Mouse (Mus musculus) bone marrow macrophage, adult 2 months (primary cell): ENCODE data around the gene Cox6b1. TPM values are rescaled to one million over a fixed set of nuclear protein-coding genes. Genes with fewer than 3 reads are reported as not detected.

Experiments used
- H3K27ac ChIP-seq: 2 replicates; pipeline ENCODE4 v1.5.1; 2012; ENCODE audit warnings: low read depth, low read length; ENCODE audit not compliant: insufficient read depth
- H3K4me1 ChIP-seq: 2 replicates; pipeline ENCODE4 v1.6.1; 2012; ENCODE audit warnings: low read length; ENCODE audit not compliant: control insufficient read depth, insufficient read depth
- H3K4me3 ChIP-seq: 2 replicates; pipeline ENCODE4 v1.5.1; 2012; ENCODE audit warnings: mild to moderate bottlenecking, low read length, moderate library complexity; ENCODE audit not compliant: insufficient read depth
- CTCF ChIP-seq: IDR thresholded peaks from 2 replicates; pipeline ENCODE4 v1.5.1; 2012; ENCODE audit warnings: low read depth, mild to moderate bottlenecking, low read length, moderate library complexity
- POLR2A ChIP-seq: IDR thresholded peaks from 2 replicates; pipeline ENCODE4 v1.6.1; 2012; ENCODE audit warnings: mild to moderate bottlenecking, low read depth, low read length, borderline replicate concordance
- polyA plus RNA-seq: library from polyadenylated mRNA; stranded (reverse); fragments of >200 nt; gene quantifications from 2 replicates; pipeline ENCODE4 v1.2.4, GENCODE M21; 2012; ENCODE audit not compliant: missing spikeins, insufficient read depth, insufficient read length

Cox6b1 gene
- polyA plus RNA-seq, 1 experiment, result 612 TPM

DNA sequence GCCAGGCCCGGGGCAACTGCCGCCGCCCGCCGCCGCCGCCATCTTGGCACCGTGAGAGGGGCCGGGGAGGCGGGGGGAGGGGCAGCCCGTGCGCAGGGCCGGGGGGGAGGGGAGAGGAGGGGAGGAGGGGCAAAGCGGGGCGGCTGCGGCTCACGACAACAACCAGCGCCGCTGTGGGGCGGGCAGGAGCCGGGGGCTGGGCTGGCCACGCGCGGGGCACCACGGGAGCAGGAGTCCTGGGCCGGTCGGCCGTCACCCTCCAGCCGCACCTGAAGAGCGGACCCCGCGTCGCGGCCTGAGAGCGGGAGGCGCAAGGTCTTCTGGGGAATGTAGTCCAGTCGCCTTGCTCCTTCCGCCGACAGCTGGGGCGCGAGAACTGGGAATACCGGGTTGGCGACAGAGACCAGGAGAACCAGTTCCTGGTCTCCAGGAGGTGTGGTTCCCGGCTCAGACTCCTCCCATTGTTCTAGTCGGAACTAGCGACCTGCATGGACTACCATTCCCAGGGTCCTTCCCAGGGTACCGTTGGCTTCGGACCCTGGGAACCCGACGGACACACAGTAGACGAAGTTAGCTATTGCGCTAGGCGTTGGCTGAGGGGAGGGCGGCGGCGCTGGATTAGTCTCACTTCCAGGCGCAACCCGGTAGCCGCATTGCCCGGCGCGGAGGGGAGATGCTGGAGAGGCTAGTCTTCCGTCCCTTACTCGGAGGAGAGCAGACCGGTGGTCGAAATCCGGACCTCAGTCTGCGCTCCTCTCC, 37.1 kb downstream of the Cox6b1 start, which contains the start of gene Kmt2b:
Gene Kmt2b, minus strand, starts transcription at position 51 of the 759 bp plus-strand sequence.
- Histone ChIP-seq H3K27ac (peak within 1 kb of the TSS; percentile 70), H3K4me1 (peaks cover 35% of the 10 kb centered on the region), H3K4me3 (peak within 1 kb of the TSS; percentile 88)
- TF ChIP-seq CTCF, result no peak
- TF ChIP-seq POLR2A, result 0 out of 2 replicates have a peak, but pooled peaks have one; percentile 19

DNA sequence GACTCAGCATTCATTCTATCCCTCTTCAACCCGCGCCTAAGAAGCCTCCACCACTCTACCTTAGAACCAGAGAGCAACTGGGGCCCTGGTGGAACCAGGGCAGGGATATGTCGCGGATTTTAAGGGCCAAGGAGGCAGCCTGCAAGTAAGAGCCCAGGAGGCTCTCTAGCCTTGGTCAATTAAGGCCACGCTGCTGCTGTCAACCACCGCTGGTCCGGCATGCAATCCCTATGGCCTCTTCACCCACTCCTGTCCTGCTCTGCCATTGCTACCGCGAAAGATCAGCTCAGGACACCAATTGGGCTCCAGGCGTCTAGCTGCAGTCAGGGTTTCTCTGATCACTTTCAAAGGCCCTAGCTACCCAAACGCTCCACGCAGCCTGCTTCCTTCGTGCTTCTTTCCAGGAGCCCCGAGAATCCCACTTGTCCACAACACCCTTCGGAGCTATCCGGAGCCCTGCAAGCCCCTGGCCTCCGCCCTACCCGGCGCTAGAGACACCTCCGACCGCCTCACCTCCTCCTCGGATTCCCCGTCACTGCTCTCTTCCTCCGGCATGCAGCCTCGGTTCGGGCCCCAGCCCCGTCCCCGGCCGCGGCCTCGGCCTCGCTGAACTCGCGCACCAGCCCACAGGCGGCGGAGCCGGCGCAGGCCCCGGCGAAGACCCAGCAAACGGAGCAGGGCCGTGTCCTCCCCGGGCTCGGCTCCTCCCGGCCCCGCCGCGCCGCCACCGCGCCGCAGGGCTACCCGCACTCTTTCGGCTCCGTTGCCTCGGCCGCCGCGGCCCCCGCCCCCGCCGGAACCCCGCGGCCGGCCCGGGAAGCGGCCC, 37.9 kb downstream of the Cox6b1 start:
- TF ChIP-seq CTCF (no peak), POLR2A (no peak)
- H3K4me3 ChIP-seq, result peak overlapping the region; percentile 87
- peaks cover 27% of the 10 kb centered on the region for H3K4me1 ChIP-seq
- H3K27ac ChIP-seq, result peak overlapping the region; percentile 70

DNA sequence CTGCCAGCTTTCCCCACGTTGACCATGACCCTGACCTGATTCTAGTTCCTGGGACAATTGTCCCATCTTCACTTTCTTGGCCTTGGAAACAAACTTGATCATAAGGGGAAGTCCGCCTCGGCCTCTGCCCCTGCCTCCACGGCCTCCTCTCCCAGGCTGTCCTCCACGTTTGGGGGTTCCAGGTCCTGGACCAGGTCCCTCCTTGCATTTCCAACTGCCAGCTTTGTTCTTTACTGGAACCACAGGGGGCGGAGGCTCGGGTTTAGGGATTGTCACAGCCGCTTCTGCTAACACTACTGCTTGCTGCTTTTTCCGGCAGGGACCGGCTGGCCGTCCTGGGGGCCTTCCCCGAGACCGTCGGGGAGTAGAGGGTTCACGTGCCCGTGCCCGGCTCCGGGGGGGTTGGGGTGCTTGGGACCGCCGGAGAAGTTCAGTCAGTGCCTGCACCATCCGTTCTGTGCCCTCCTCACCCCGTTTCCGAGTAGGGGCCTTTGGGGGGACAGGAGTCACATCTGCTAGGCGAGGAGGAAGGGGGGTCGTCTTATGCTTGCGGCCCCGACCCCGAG, 39.4 kb downstream of the Cox6b1 start:
- Histone ChIP-seq H3K4me3 (no peak overlapping the region), H3K27ac (no peak overlapping the region), H3K4me1 (peaks cover 14% of the 10 kb centered on the region)
- no peak for TF ChIP-seq CTCF
- no peak for TF ChIP-seq POLR2A

DNA sequence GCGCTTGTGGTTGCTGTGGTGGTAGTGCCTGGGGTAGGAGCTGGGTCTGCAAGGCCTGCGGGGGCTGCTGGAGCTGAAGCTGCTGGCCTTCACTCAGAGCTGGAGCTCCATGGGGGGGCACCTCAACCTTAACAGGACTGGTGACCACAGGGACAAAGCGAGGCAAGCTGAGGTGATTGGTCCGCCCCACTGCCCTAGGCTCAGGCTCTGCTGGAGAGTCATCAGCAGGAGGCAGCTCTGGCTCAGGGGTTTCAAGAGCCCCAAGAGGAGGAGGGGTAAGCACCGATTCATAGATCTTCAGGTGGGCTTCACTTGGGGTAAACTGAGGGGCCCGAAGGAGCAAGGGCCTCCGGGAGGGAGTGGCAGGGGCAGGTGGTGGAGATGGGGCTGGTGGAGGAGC, 40.8 kb downstream of the Cox6b1 start:
- TF ChIP-seq POLR2A (no peak), CTCF (no peak)
- Histone ChIP-seq H3K4me3 (no peak overlapping the region), H3K4me1 (peaks cover 12% of the 10 kb centered on the region), H3K27ac (no peak overlapping the region)

DNA sequence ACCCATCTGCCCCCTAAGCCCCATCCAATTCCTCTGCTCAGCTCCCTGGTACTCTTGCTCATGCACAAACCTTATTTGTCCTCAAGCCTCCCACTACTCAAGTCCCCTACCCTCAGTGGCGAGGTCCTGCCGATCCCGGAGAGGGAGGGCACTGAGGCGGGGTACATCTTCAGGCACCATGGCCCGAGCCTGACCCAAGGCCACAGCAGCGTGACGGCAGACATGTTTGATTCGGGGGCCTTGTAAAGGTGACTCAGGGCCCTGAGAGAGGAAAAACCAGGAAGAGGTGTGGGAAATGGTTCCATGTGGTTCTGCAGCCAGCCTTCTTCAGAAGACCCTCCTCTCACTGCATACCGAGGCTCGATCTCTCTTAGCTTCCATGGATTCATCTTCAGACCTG, 41.6 kb downstream of the Cox6b1 start:
- peaks cover 7% of the 10 kb centered on the region for H3K4me1 ChIP-seq
- H3K27ac ChIP-seq, result no peak overlapping the region
- TF ChIP-seq CTCF (no peak), POLR2A (no peak)
- H3K4me3 ChIP-seq, result no peak overlapping the region

DNA sequence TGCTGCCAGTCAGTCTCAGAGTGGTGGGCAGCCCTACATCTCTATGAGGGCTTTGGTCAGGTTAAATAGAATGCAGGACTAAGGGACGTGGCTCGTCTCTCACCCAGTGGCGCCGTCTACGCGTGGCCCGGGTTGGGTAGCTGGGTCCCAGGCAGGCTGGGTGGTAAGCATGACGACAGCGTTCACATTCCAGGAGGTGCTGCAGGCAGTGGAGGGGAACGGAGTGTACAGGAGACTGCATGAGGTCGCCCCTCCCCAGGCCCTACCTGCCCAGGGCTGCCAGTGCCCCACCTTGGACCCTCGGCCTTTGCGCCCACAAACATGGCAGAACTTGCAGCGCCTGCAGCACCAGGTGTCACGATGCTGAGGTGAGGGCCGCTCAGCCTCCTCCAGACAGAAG, 44.4 kb downstream of the Cox6b1 start:
- TF ChIP-seq CTCF (no peak), POLR2A (no peak)
- Histone ChIP-seq H3K4me3 (no peak overlapping the region), H3K4me1 (no peaks in the 10 kb centered on the region)

DNA sequence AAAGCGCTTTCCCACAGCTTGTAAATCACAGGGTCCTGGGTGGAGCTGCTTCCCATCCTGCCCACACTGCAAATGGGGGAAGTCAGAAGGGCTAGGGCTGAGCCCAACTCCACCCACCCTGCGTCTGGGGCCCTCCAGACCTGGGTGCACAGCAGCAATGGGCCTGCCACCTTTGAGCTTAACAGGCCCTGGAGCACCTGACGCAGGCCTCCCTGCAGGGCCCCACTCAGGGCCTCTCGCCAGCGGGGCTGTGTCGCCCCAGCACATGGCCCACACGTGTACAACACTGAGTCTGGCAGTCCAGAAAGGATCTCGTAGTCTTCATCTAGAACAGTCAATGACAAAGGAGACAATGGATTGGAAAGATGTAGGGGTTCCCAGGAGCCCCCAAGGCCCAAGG, 46.0 kb downstream of the Cox6b1 start:
- TF ChIP-seq CTCF, result no peak
- no peak for TF ChIP-seq POLR2A
- no peak overlapping the region for H3K27ac ChIP-seq
- no peaks in the 10 kb centered on the region for H3K4me1 ChIP-seq
- H3K4me3 ChIP-seq, result no peak overlapping the region

More for the DNA sequence above, 44.4 kb downstream of the Cox6b1 start:
- H3K27ac ChIP-seq, result no peak overlapping the region

DNA sequence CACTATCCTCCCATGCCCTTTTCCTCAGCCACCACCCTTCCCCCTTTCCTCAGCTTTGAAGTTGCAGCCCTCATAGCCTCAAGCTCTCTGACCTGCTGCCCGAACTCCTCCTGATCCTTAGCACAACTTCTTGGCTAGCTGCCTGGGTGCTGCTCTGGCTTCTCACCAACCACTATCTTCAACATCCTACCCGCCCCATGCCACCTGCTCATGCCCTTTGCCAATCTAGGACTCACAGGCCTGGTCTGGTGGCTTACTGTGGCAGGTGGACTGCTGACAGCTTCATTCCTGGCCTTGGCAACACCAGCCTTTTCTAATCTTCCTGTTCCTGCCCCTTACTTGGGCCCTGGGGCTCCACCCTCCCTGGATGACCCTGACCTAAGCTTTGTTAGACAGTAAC, 53.0 kb downstream of the Cox6b1 start:
- TF ChIP-seq CTCF (no peak), POLR2A (no peak)
- Histone ChIP-seq H3K27ac (no peak overlapping the region), H3K4me1 (no peaks in the 10 kb centered on the region)

DNA sequence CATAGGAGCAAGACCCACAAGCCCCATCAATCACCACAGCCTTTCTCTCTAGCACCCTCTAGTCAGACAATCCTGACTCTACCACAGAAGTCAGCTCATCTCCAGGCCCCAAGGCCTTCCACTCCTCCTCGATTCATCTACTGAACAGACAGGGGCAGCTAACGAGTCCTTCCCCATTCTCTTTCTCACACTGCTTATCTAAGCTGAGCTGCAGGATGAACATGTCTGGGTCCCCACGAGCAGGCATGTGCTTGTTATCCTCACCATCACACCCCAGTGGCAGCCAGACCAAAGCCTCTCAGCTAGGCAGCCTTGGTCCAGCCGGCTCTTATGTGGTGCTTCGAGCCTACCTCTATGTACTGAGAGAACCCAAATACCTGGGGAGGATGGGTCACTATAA, 53.6 kb downstream of the Cox6b1 start:
- no peak overlapping the region for H3K27ac ChIP-seq

More for the DNA sequence above, 53.0 kb downstream of the Cox6b1 start:
- H3K4me3 ChIP-seq, result no peak overlapping the region

DNA sequence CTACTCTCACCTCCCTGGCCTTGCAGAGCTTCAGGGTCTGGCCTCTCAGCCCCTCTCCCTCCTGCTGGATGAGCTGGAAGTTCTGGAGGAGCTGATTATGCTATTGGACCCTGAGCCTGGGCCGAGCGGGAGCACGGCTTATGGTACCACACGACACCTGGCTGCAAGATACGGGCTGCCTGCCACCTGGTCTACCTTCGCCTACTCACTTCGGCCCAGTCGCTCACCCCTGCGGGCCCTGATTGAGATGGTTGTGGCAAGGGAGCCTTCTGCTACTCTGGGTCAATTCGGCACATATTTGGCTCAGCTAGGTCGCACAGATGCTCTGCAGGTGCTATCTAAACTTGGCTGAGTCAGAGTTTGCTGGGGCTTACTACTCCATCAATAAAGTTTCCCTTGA, 58.4 kb downstream of the Cox6b1 start:
- TF ChIP-seq POLR2A (no peak), CTCF (no peak)
- peaks cover 3% of the 10 kb centered on the region; the same call in 1 of the 2 replicates for H3K4me1 ChIP-seq
- no peak overlapping the region for H3K27ac ChIP-seq
- H3K4me3 ChIP-seq, result no peak overlapping the region

More for the DNA sequence above, 53.6 kb downstream of the Cox6b1 start:
- Histone ChIP-seq H3K4me3 (no peak overlapping the region), H3K4me1 (no peaks in the 10 kb centered on the region)
- TF ChIP-seq CTCF (no peak), POLR2A (no peak)

Other genes starting within 250 kb of the Cox6b1 start
- gene Tyrobp, start 212.4 kb downstream of the Cox6b1 start, polyA plus RNA-seq, result 3,702 and 3,978 TPM in 2 replicates
- gene Hcst, start 206.3 kb downstream of the Cox6b1 start, polyA plus RNA-seq, result 53.0 and 56.7 TPM in 2 replicates
- gene Nfkbid, start 204.4 kb downstream of the Cox6b1 start, polyA plus RNA-seq, result 18.6 and 22.4 TPM in 2 replicates
- 2.0 and 2.3 TPM in 2 replicates for gene Aplp1, start 180.6 kb downstream of the Cox6b1 start, polyA plus RNA-seq
- gene Kirrel2, start 168.5 kb downstream of the Cox6b1 start, polyA plus RNA-seq, result not detected in 2 replicates
- gene Nphs1, start 167.8 kb downstream of the Cox6b1 start, polyA plus RNA-seq, result not detected in 2 replicates
- not detected in 2 replicates for gene Prodh2, start 132.5 kb downstream of the Cox6b1 start, polyA plus RNA-seq
- 8.4 and 9.5 TPM in 2 replicates for gene Arhgap33, start 91.1 kb downstream of the Cox6b1 start, polyA plus RNA-seq
- 12.0 and 14.6 TPM in 2 replicates for gene Hspb6, start 74.0 kb downstream of the Cox6b1 start, polyA plus RNA-seq
- 8.8 and 12.2 TPM in 2 replicates for gene Proser3, start 73.9 kb downstream of the Cox6b1 start, polyA plus RNA-seq
- 29.6 and 44.3 TPM in 2 replicates for gene Lin37, start 66.3 kb downstream of the Cox6b1 start, polyA plus RNA-seq
- 62.1 and 74.5 TPM in 2 replicates for gene U2af1l4, start 62.9 kb downstream of the Cox6b1 start, polyA plus RNA-seq
- 7.9 and 12.2 TPM in 2 replicates for gene Gm49396, start 62.8 kb downstream of the Cox6b1 start, polyA plus RNA-seq
- gene Psenen, start 62.5 kb downstream of the Cox6b1 start, polyA plus RNA-seq, result 204 and 236 TPM in 2 replicates
- gene Igflr1, start 60.7 kb downstream of the Cox6b1 start, polyA plus RNA-seq, result 1.3 and 2.1 TPM in 2 replicates
- 36.2 and 38.4 TPM in 2 replicates for gene Kmt2b, start 37.4 kb downstream of the Cox6b1 start, polyA plus RNA-seq
- 0.45 TPM in 1 of 2 replicates, not detected in the other for gene Zbtb32, start 27.2 kb downstream of the Cox6b1 start, polyA plus RNA-seq
- not detected in 2 replicates for gene Upk1a, start 13.3 kb downstream of the Cox6b1 start, polyA plus RNA-seq
- not detected in 2 replicates for gene Etv2, start 9.7 kb upstream of the Cox6b1 start, polyA plus RNA-seq
- 59.6 and 69.7 TPM in 2 replicates for gene Rbm42, start 24.2 kb upstream of the Cox6b1 start, polyA plus RNA-seq
- 16.8 and 18.7 TPM in 2 replicates for gene Haus5, start 38.8 kb upstream of the Cox6b1 start, polyA plus RNA-seq
- gene Pmis2, start 45.5 kb upstream of the Cox6b1 start, polyA plus RNA-seq, result not detected in 2 replicates
- not detected in 2 replicates for gene 2200002J24Rik, start 72.8 kb upstream of the Cox6b1 start, polyA plus RNA-seq
- gene Atp4a, start 86.1 kb upstream of the Cox6b1 start, polyA plus RNA-seq, result not detected in 2 replicates
- gene Tmem147, start 103.4 kb upstream of the Cox6b1 start, polyA plus RNA-seq, result 74.6 and 80.3 TPM in 2 replicates
- not detected in 2 replicates for gene Gapdhs, start 117.5 kb upstream of the Cox6b1 start, polyA plus RNA-seq
- 6.9 and 8.3 TPM in 2 replicates for gene Sbsn, start 125.3 kb upstream of the Cox6b1 start, polyA plus RNA-seq
- 1.7 and 3.6 TPM in 2 replicates for gene Dmkn, start 137.6 kb upstream of the Cox6b1 start, polyA plus RNA-seq
- gene Krtdap, start 161.7 kb upstream of the Cox6b1 start, polyA plus RNA-seq, result not detected in 2 replicates
- gene Ffar2, start 197.6 kb upstream of the Cox6b1 start, polyA plus RNA-seq, result not detected in 2 replicates
- not detected in 2 replicates for gene Ffar3, start 230.0 kb upstream of the Cox6b1 start, polyA plus RNA-seq
- not detected in 2 replicates for gene Ffar1, start 235.4 kb upstream of the Cox6b1 start, polyA plus RNA-seq